Mouse (Mus musculus) granulocyte monocyte progenitor cell, adult 5-6 weeks (primary cell): ENCODE results near the gene Bcas1. TPM values are rescaled to one million over a fixed set of nuclear protein-coding genes. Genes with fewer than 3 reads are reported as not detected.

Experiments used
- ATAC-seq: replicated peaks from 2 replicates; pipeline ENCODE4 v1.8.0; 2016; ENCODE audit warnings: mild to moderate bottlenecking, moderate TSS enrichment, inconsistent platforms; ENCODE audit not compliant: poor library complexity, severe bottlenecking
- total RNA-seq, 2 experiments: library from RNA; stranded (forward) in 1 of 2; stranded (reverse) in 1 of 2; fragments of 200-712, 200-1000 nt in 1 of 2; fragments of >200 nt in 1 of 2; fragmentation: Nextera tagmentation in 1 of 2; gene quantifications; 2 replicates each; pipeline ENCODE4 v1.2.3; 2014 to 2017

The Bcas1 gene
- total RNA-seq, 2 experiments from 2014 or later, result 0.41 TPM; not detected in 1

GRCm38 (mm10) chr2:170319533-170320463, 107.8 kb downstream of the Bcas1 start:
- ATAC-seq, result no peak

- peak; percentile 68 for ATAC-seq
These were observed 108.7 kb downstream of the Bcas1 start for GRCm38 (mm10) chr2:170318713-170319532.

- no peak for ATAC-seq
These were observed 110.9 kb downstream of the Bcas1 start for GRCm38 (mm10) chr2:170316774-170317173.

- ATAC-seq, result no peak
These were observed 111.3 kb downstream of the Bcas1 start for GRCm38 (mm10) chr2:170316344-170316743.

DNA sequence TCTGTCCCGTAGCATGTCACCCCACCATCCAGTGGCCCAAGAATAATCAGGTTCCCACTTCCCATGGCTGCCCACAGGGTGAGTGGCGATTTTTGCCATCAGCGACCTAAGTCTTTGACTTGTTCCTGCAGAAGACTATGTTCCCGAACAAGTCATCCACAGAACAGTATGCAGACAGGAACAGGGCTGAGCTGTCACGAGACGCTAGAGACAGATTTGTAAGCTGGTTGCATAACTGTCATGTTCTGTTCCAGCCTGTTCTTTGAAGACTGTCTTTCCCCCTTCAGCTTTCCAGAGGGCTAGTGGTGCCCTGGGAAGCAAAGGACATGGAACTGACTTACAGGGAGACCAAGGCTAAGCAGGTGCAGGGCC, 116.7 kb downstream of the Bcas1 start:
- ATAC-seq, result peak; percentile 13; the same call in 1 of the 2 replicates

DNA sequence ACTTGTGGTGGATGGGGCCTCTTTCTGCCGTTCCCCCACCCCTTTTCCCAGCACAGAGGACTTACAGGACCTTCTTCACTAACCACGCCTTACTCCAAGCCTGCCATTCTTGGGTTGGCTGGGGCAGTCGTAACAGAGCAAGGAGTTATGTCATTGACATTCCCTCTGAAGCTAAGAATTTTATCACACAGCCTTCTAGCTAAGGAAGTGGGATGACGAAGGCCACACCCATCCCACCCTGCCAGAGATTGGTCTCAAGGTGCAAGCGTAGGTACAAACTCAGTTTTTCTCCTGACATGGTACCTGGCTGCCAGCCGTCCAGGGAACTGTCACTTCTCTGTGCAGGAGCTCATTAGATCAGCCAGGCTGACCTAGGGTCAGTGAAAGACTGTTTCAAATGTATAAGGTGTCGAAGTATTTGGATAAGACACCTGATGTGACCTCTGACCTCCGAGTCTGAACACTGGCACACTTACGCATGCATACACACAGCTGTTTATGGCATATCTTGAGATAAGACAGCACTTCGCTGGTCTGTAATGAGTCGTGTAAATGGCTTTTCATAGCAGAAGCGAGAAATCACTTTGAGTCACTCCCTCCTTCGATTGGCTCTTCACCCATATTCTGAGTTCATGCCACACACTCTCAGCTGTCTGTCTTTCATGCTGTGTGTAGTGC, 117.2 kb downstream of the Bcas1 start:
- ATAC-seq, result no peak

GRCm38 (mm10) chr2:170308966-170309365, 118.7 kb downstream of the Bcas1 start:
- 0 out of 2 replicates have a peak, but pooled peaks have one; percentile 14 for ATAC-seq

GRCm38 (mm10) chr2:170308033-170308820, 119.4 kb downstream of the Bcas1 start:
- no peak for ATAC-seq

DNA sequence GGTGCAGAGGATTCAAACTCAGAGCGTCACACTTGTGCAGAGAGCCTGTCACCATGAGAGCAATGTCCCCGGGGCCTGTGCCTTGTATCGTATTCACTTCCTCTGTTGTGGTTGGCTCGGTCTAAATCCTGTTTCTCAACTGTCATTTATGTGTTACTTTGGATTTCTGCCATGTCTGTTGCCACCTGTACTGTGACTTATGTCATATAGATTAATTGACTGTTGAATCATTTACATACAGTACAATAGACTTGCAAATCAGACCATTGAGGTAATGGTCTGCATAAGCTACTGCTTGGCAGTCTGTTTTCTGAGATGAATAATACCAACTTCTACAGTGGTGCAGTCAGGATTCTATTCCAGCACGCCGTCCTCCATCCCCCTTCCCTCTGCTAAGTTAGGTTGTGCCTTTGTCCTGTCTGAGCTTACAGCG, 120.0 kb downstream of the Bcas1 start:
- peak; percentile 81 for ATAC-seq

DNA sequence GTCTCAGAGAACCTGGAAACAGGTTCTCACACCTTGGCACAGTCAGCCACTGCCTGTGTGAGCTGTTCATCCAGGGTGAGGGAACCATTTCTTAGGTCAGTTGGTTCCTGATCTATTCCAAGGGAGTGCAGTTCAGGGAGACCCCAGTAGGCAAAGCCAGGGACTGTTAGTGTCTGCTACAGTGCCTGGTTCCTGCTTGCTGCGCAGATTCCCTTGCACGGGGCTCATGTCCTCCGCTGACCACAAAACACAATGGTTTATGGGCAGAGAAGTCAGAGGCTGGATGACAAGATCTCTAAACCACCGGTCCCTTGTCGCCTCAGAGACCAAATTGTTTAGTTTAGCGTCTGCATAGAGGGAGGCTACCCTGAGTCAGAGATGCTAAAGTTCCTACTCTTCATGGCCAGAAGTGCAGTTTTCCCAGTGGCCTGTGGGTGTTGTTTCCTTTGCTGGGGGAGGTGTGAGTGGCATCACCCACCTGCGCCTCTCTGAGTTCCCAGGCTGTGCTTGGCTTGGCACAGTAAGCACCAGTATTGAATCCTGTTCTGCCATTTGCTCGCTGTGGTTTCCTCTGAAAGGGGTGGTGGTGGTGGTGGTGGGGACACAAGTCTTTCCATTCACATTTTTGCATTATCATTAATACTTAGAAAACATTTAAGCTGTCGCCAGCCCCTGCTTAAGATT, 120.9 kb downstream of the Bcas1 start:
- ATAC-seq, result peak; percentile 50

DNA sequence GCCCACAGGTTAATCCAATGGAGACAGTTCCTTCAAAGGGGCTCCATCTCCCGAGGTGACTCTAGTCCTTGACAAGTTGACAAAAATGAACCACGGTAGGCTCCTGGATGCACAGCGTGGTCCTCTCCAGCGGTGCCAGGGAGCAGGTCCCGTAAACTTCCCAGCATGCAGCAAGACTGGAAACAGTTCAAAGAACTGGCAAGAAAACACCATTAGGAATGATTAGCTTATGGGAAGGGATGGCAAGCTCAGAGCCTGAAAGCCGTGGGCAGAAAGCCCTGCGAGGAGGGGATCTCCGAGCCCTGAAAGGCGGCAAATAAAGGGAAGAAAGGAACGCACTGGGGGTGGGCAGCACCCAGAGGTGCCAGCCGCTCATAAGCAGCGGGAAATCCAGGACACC, 122.9 kb downstream of the Bcas1 start:
- ATAC-seq, result no peak

DNA sequence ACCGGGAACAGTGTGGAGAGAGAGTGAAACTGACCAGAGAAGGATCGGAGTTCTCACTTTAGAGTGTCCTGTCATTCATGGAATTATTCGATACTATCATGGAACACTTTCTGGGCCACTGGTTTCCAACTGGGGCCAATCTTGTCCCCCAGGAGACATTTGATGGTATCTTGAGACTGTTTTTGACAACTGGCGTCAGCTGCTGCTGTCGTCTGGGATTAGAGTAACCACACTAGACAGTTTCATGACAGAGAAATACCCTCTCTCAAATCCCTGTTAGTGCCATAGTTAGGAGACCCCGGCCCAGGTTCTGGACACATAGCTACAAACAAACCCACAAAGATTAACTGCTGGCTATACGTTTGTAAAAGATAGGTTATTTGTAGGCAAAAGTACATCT, 124.0 kb downstream of the Bcas1 start:
- ATAC-seq, result no peak

DNA sequence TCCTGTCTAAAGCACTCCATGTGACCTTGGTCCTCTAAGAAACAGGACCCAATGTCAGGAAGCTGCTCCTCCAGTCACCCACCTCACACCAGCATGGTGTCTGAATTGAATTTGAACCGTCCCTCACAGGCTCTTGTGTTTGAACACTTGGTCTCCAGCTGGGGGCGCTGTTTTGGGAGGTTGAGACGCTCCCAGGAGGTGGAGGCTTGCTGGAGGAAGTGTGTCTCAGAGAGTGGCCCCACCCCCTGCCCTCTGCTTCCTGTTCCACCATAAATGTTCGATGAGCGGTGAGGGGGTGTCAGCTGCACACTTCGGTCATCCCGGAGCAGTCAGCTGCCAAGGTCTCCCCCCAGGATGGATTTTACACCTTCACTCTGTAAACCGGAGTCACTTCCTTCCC, 124.8 kb downstream of the Bcas1 start:
- 0 out of 2 replicates have a peak, but pooled peaks have one; percentile 8 for ATAC-seq

Other genes starting within 250 kb of the Bcas1 start
- gene Pfdn4, start 68.6 kb upstream of the Bcas1 start, total RNA-seq (2014; fragmentation: Nextera tagmentation), result 52.7 and 59.1 TPM in 2 replicates
- 58.7 and 82.4 TPM in 2 replicates for gene Pfdn4, start 68.6 kb upstream of the Bcas1 start, total RNA-seq (2017)
- not detected in 2 replicates for gene Cyp24a1, start 69.3 kb upstream of the Bcas1 start, total RNA-seq (2014; fragmentation: Nextera tagmentation)
- not detected in 2 replicates for gene Cyp24a1, start 69.3 kb upstream of the Bcas1 start, total RNA-seq (2017)
- gene 4930470P17Rik, start 174.2 kb upstream of the Bcas1 start, total RNA-seq (2014; fragmentation: Nextera tagmentation), result not detected in 2 replicates
- not detected in 2 replicates for gene 4930470P17Rik, start 174.2 kb upstream of the Bcas1 start, total RNA-seq (2017)